Mouse (Mus musculus) lung, postnatal 0 days (tissue): ENCODE results near the gene Hif1an.

Experiments used
- CTCF ChIP-seq: IDR thresholded peaks from 2 replicates; pipeline ENCODE4 v1.5.1; 2016; ENCODE audit warnings: antibody characterized with exemption, mild to moderate bottlenecking
- EP300 ChIP-seq: IDR thresholded peaks from 2 replicates; pipeline ENCODE4 v1.6.1; 2016; ENCODE audit warnings: antibody characterized with exemption, mild to moderate bottlenecking, control low read depth

GRCm38 (mm10) chr19:44564006-44564405, 1.4 kb downstream of the Hif1an start:
- TF ChIP-seq CTCF (peak; percentile 33; the same call in 1 of the 2 replicates), EP300 (no peak)
